Mouse (Mus musculus) adrenal gland, postnatal 25 days (tissue): ENCODE measurements at regions not wholly inside any gene's neighbourhood (a gene's known extent, or its start where the extent isn't known, plus 50 kb on each side); places are given as distances from the start of the nearest gene placed in this dataset.

Source experiments
- DNase-seq: peaks from one replicate; pipeline ENCODE4 v3.0.0; 2021; ENCODE audit warnings: mixed read lengths

DNA sequence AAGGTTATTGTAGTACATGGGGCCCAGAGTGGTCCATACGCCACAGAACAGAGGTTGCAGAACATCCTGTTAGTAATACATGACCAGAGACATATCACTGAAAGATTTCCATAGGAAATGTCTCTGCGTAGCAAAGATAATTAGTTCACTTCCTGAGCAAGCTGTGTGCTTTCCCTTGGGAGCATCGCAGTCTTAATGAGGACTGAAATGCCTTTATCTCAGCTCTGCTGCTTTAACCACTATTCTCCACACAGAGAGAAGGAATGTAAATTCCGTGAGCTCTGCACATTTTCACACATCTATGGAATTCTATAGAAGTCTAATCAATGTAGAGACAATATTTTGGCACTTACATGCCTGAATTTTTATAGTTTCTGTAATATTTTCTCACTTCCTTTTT is 1454.7 kb upstream of the Pcdh10 start:
- DNase-seq = no peak

DNA sequence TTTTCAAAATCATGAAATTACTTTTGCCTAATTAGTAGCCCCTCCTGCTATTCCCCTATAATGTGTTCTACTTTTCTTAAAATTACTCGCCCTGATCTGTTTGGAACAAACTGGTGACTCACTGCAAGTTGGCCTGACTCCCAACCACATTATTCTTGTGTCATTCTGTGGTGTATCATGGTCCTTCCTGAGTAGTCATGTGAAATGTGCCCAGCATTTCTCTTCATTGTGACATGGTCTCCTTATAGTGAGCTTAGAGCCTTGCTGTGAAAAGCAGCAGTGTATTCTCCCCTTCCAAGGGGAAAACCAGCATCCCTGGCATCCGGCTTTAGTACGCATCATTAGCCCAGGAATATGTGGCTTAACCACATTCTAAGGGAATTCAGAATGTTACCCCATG is 1432.4 kb upstream of the Pcdh10 start:
- peak; percentile 1 for DNase-seq
